Mouse (Mus musculus) adrenal gland (tissue): Measurements from ENCODE around the gene Cngb1.

Experiments used
- intact Hi-C: fragments of 180-260 bp; cut with DNase I; formaldehyde crosslinking; loops from one replicate; pipeline ENCODE4 v1.15.1; 2025

The Cngb1 gene

GRCm38 (mm10) chr8:95202649-95203275 is 103.6 kb downstream of the Cngb1 start, which contains the start of gene Kifc3:
Kifc3 (minus strand) TSS chr8:95202812.
- intact Hi-C loops: loop anchor here (5.0 to 10.0 kb wide), 2 partner anchors 68 to 260 kb away; no protein-coding TSS in a partner anchor

GRCm38 (mm10) chr8:95202056-95202570 is 104.3 kb downstream of the Cngb1 start:
- intact Hi-C loops: loop anchor here (5.0 to 10.0 kb wide), 2 partner anchors 67 to 260 kb away; no protein-coding TSS in a partner anchor

GRCm38 (mm10) chr8:95201491-95201890 is 104.9 kb downstream of the Cngb1 start:
- intact Hi-C loops: loop anchor here (5.0 to 10.0 kb wide), 2 partner anchors 67 to 259 kb away; no protein-coding TSS in a partner anchor

GRCm38 (mm10) chr8:95200001-95200405 is 106.4 kb downstream of the Cngb1 start:
- intact Hi-C loops: loop anchor here (5.0 to 10.0 kb wide), 2 partner anchors 65 to 258 kb away; no protein-coding TSS in a partner anchor

GRCm38 (mm10) chr8:95195728-95196127 is 110.7 kb downstream of the Cngb1 start:
- intact Hi-C loops: no loop called here

- intact Hi-C loops: no loop called here
Measured at GRCm38 (mm10) chr8:95191497-95192175, 114.7 kb downstream of the Cngb1 start.
